In the genomic region with DNA sequence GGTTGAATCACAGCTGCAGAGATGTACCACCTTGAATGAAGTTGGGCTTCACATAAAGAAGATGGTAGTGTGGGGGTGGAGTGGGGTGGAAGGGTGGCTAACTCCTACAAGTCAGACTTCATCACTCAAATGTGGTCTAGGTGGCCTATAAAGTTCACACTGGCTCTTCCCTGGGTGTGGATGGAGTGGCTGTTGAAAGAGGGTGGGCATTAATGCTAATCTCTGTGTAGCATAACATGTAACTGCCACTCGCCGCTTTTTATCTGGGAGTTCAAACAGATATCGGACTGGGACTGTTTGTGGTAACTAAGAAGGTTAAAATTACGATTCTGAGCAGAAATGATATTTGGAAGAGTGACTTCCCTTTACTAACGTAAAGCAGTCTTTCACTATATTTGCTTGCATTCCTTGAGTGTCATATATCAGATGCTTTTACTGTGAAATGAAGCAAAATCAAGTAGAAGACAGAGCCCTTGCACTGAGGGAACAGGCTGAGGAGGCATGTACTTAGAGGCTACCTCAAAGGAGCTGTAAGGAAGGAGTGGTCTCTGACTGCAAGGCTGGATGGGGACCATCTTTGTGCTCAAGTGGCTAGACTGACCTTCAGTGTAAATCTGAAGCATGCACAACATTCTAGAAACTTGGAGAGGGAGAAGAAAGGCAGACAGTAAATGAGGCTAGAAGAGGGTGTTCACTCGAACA, we compare ENCODE assay signal across 12 mouse cellular contexts. TPM values are rescaled to one million over a fixed set of nuclear protein-coding genes. Genes with fewer than 3 reads are reported as not detected.
DNase-seq lines count a peak whose midpoint lies in the region; ATAC-seq and TF ChIP-seq lines count a peak whose summit lies in the region.
"Had no signal": no experiment of that assay in that cellular context is flagged by ENCODE, and none has a peak within 500 bp of the region (broad histone marks: within the 10 kb centered on the region; RNA-seq: fewer than 3 reads in every experiment).

No protein-coding gene starts in this region.

- H3K4me1 ChIP-seq in megakaryocyte, embryonic 14.5 days, result peaks cover 94% of the 10 kb centered on the region

- peaks cover 4% of the 10 kb centered on the region for H3K36me3 ChIP-seq in megakaryocyte, embryonic 14.5 days (replicated peaks; ENCODE audit: low read length)

- no peak for TF ChIP-seq CTCF in layer of hippocampus, adult 2 months (conservative IDR thresholded peaks at IDR 0.05)

- no peaks in the 10 kb centered on the region for H3K27me3 ChIP-seq in megakaryocyte, embryonic 14.5 days (replicated peaks)
- H3K27me3 ChIP-seq: limb, embryonic 15.5 days had no signal

- no peak for DNase-seq in layer of hippocampus, adult 2 months (ENCODE audit: low spot score in 2 of 2)
- no peak for DNase-seq in layer of hippocampus, adult 9-10 months (ENCODE audit: low spot score)
- DNase-seq in c-Kit-positive CD71-negative TER-119-negative erythroid progenitor cells, embryonic 14.5 days (ENCODE audit: low read depth), result peak; percentile 39
- no peak for DNase-seq in kidney, postnatal 4 days
- no peak for DNase-seq in ovary, postnatal 14 days (ENCODE audit: low spot score)
- DNase-seq: kidney, postnatal 10 days; lung, postnatal 4 days; right cerebral cortex, adult 18-20 months; thymus, postnatal 4 days had no signal

- ATAC-seq in erythroid progenitor cell, adult 5-6 weeks (replicated peaks; ENCODE audit: low FRiP score, poor library complexity, severe bottlenecking), result peak; percentile 83

- no peaks in the 10 kb centered on the region for H3K9me3 ChIP-seq in megakaryocyte, embryonic 14.5 days
- H3K9me3 ChIP-seq: limb, embryonic 15.5 days had no signal

- no peak overlapping the region for H3K4me3 ChIP-seq in layer of hippocampus, adult 2 months
- peak overlapping the region; percentile 35 for H3K4me3 ChIP-seq in megakaryocyte, embryonic 14.5 days (replicated peaks)
- H3K4me3 ChIP-seq: limb, embryonic 15.5 days had no signal

- H3K27ac ChIP-seq in layer of hippocampus, adult 2 months, result peak overlapping the region; percentile 48; the same call in 1 of the 2 replicates
- H3K27ac ChIP-seq: limb, embryonic 15.5 days had no signal

RNA-seq across cellular contexts. Expression of a gene that starts 58.4 kb away (rescaled TPM):
- total RNA-seq in layer of hippocampus, adult 2 months (2021), result 100 to 1,000 TPM; 117 to 121 TPM
- 20.5 and 23.5 TPM in 2 replicates for total RNA-seq in erythroid progenitor cell, adult 5-6 weeks (2015; ENCODE audit: low replicate concordance)
- 7.4 and 12.9 TPM in 2 replicates for total RNA-seq in erythroid progenitor cell, adult 5-6 weeks (2017; ENCODE audit: low replicate concordance)
- 1.1 and 6.5 TPM in 2 replicates for polyA plus RNA-seq in megakaryocyte, embryonic 14.5 days (2012; ENCODE audit: insufficient read depth, low replicate concordance)

Comparison
In these comparisons a context has a peak if more than half of its experiments do, and no peak if none do; other contexts are left out.
1. RNA of a gene that starts 58.4 kb away (total RNA-seq): 117 to 121 TPM in layer of hippocampus, adult 2 months; 7.4 to 23.5 TPM in erythroid progenitor cell, adult 5-6 weeks; every median in the first group is over 4 times any median in the second.